Mouse (Mus musculus) erythroblast, embryonic 14.5 days (primary cell): Measurements from ENCODE around the gene Vcam1.

ENCODE experiments used
- GATA1 ChIP-seq: IDR thresholded peaks from 2 replicates; pipeline ENCODE4 v1.6.1; 2012; ENCODE audit warnings: low read length, inconsistent platforms, mixed read lengths
- TAL1 ChIP-seq: IDR thresholded peaks from 3 replicates; pipeline ENCODE4 v1.6.1; 2012; ENCODE audit warnings: low read length, inconsistent platforms, mixed read lengths

GRCm38 (mm10) chr3:116100850-116101249 lies 28.6 kb downstream of the Vcam1 start:
- TF ChIP-seq GATA1 (no peak), TAL1 (no peak)
